Mouse (Mus musculus) heart, embryonic 11.5 days (tissue): Measurements from ENCODE around the gene Vmn2r35. TPM values are rescaled to one million over a fixed set of nuclear protein-coding genes. Genes with fewer than 3 reads are reported as not detected.
"Not testable (repeated sequence)": the region's sequence is repeated elsewhere in the genome, so short reads cannot be mapped to it uniquely, and the experiment has no call there.

Source experiments
- ATAC-seq: fragments of 200-750 bp; cut with Nextera tagmentation; replicated peaks from 2 replicates; pipeline ENCODE4 v1.8.0; 2017; ENCODE audit warnings: moderate library complexity; ENCODE audit not compliant: insufficient number of reproducible peaks, low FRiP score, low TSS enrichment
- H3K27ac ChIP-seq: fragments of 300-500 bp; sonication (generic); 2 replicates; pipeline ENCODE4 v1.5.1; 2014; ENCODE audit warnings: mild to moderate bottlenecking, low read depth, low read length
- H3K27me3 ChIP-seq: fragments of 300-500 bp; sonication (generic); 2 replicates; pipeline ENCODE4 v1.6.1; 2014; ENCODE audit warnings: mild to moderate bottlenecking, low read length, mixed read lengths; ENCODE audit not compliant: control insufficient read depth, insufficient read depth
- H3K36me3 ChIP-seq: fragments of 300-500 bp; sonication (generic); 2 replicates; pipeline ENCODE4 v1.6.1; 2014; ENCODE audit warnings: mild to moderate bottlenecking, low read length, moderate library complexity, mixed read lengths; ENCODE audit not compliant: control insufficient read depth, insufficient read depth
- H3K4me1 ChIP-seq: fragments of 300-500 bp; sonication (generic); 2 replicates; pipeline ENCODE4 v1.6.1; 2014; ENCODE audit warnings: low read length; ENCODE audit not compliant: control insufficient read depth, insufficient read depth
- H3K4me2 ChIP-seq: fragments of 300-500 bp; sonication (generic); 2 replicates; pipeline ENCODE4 v1.6.1; 2014; ENCODE audit warnings: mild to moderate bottlenecking, moderate library complexity
- H3K4me3 ChIP-seq: fragments of 300-500 bp; sonication (generic); 2 replicates; pipeline ENCODE4 v1.5.1; 2014; ENCODE audit warnings: low read depth, low read length
- H3K9ac ChIP-seq: fragments of 300-500 bp; sonication (generic); 2 replicates; pipeline ENCODE4 v1.6.1; 2014; ENCODE audit warnings: mild to moderate bottlenecking, low read depth, low read length, moderate library complexity
- H3K9me3 ChIP-seq: fragments of 300-500 bp; sonication (generic); replicated peaks from 2 replicates; pipeline ENCODE4 v1.6.1; 2016; ENCODE audit warnings: low read length; ENCODE audit not compliant: control insufficient read depth
- WGBS: fragments of 180-500 bp; shearing (Covaris S2); extraction: QIAGEN DNeasy Blood & Tissue Kit; methylation state at CpG from one replicate; pipeline ENCODE4 v1.1.7; 2014; ENCODE audit not compliant: insufficient replicate concordance; 5-methylcytosine and 5-hydroxymethylcytosine counted together
- polyA plus RNA-seq: library from polyadenylated mRNA; unstranded; fragments of >200 nt; fragmentation: Nextera tagmentation; extraction: Ambion mirVana; gene quantifications from 2 replicates; pipeline ENCODE4 v1.2.1, GENCODE M21; 2014

Vmn2r35 gene
- polyA plus RNA-seq: not detected in 2 replicates

GRCm38 (mm10) chr7:7819767-7820166, at the start of gene Vmn2r35:
Gene Vmn2r35 (minus strand): TSS chr7:7819867.
- no CpG with 5 or more reads among the region's 1 CpGs for WGBS
- H3K36me3 ChIP-seq, H3K4me2 ChIP-seq, H3K27ac ChIP-seq, H3K27me3 ChIP-seq, H3K9ac ChIP-seq, H3K4me3 ChIP-seq, ATAC-seq, H3K9me3 ChIP-seq, H3K4me1 ChIP-seq: not testable (repeated sequence)

GRCm38 (mm10) chr7:7794196-7794595, 25.5 kb downstream of the Vmn2r35 start:
- not testable (repeated sequence) for H3K4me1 ChIP-seq, H3K4me2 ChIP-seq, H3K9me3 ChIP-seq, H3K36me3 ChIP-seq, H3K27me3 ChIP-seq, ATAC-seq, H3K4me3 ChIP-seq, H3K27ac ChIP-seq, H3K9ac ChIP-seq
- WGBS: 82% methylated on average over 5 of the region's 25 CpGs

Other genes starting within 250 kb of the Vmn2r35 start
- not detected in 2 replicates for gene Vmn2r34, start 130.4 kb downstream of the Vmn2r35 start, polyA plus RNA-seq
- gene Vmn2r36, start 82.6 kb upstream of the Vmn2r35 start, polyA plus RNA-seq: not detected in 2 replicates